17 mouse cellular contexts compared by ENCODE assay signal in genomic region chr9:78985184-78985864, GRCm38 (mm10).
"Had no signal": no experiment of that assay in that cellular context is flagged by ENCODE, and none has a peak within 500 bp of the region (broad histone marks: within the 10 kb centered on the region; RNA-seq: fewer than 3 reads in every experiment).

No protein-coding gene starts in this region.

- H3K27me3 ChIP-seq: lung, embryonic 15.5 days; megakaryocyte, embryonic 14.5 days; midbrain, embryonic 13.5 days; midbrain, embryonic 15.5 days; neural tube, embryonic 12.5 days; stomach, embryonic 15.5 days had no signal

- H3K4me2 ChIP-seq: lung, embryonic 15.5 days; midbrain, embryonic 11.5 days; midbrain, embryonic 13.5 days; midbrain, embryonic 15.5 days; neural tube, embryonic 12.5 days; stomach, embryonic 15.5 days had no signal

- H3K4me3 ChIP-seq: lung, embryonic 15.5 days; megakaryocyte, embryonic 14.5 days; midbrain, embryonic 13.5 days; midbrain, embryonic 15.5 days; neural tube, embryonic 12.5 days; stomach, embryonic 15.5 days had no signal

- H3K36me3 ChIP-seq: lung, embryonic 15.5 days; midbrain, embryonic 13.5 days; midbrain, embryonic 15.5 days; neural tube, embryonic 12.5 days; stomach, embryonic 15.5 days had no signal

- H3K27ac ChIP-seq: lung, embryonic 15.5 days; macrophage; midbrain, embryonic 13.5 days; midbrain, embryonic 15.5 days; neural tube, embryonic 12.5 days; stomach, embryonic 15.5 days; stomach, postnatal 0 days had no signal

- DNase-seq: lung, adult 2 months; lung, postnatal 14 days; lung, postnatal 36 days; right cerebral cortex, postnatal 14 days; thymus, adult 2 months; thymus, postnatal 25 days; thymus, postnatal 4 days had no signal

- H3K4me1 ChIP-seq: lung, embryonic 15.5 days; megakaryocyte, embryonic 14.5 days; midbrain, embryonic 13.5 days; midbrain, embryonic 15.5 days; neural tube, embryonic 12.5 days; stomach, embryonic 15.5 days had no signal

- H3K9ac ChIP-seq: lung, embryonic 15.5 days; midbrain, embryonic 13.5 days; midbrain, embryonic 15.5 days; neural tube, embryonic 12.5 days; stomach, embryonic 15.5 days had no signal

- ATAC-seq: lung, postnatal 0 days; midbrain, embryonic 13.5 days; midbrain, embryonic 15.5 days had no signal

- H3K9me3 ChIP-seq: lung, embryonic 15.5 days; megakaryocyte, embryonic 14.5 days; midbrain, embryonic 13.5 days; midbrain, embryonic 15.5 days; neural tube, embryonic 12.5 days; stomach, embryonic 15.5 days had no signal
